Mouse (Mus musculus) forebrain, embryonic 15.5 days (tissue): ENCODE measurements around the gene Myo1h. TPM values are rescaled to one million over a fixed set of nuclear protein-coding genes. Genes with fewer than 3 reads are reported as not detected.

Experiments used
- ATAC-seq: fragments of 200-750 bp; cut with Nextera tagmentation; replicated peaks from 2 replicates; pipeline ENCODE4 v1.8.0; 2017; ENCODE audit warnings: mild to moderate bottlenecking, moderate TSS enrichment, moderate library complexity
- H3K27ac ChIP-seq: fragments of 300-500 bp; sonication (generic); replicated peaks from 2 replicates; pipeline ENCODE4 v1.5.1; 2015; ENCODE audit warnings: mild to moderate bottlenecking, inconsistent platforms
- H3K27me3 ChIP-seq: fragments of 300-500 bp; sonication (generic); 2 replicates; pipeline ENCODE4 v1.6.1; 2015; ENCODE audit warnings: inconsistent platforms
- H3K36me3 ChIP-seq: fragments of 300-500 bp; sonication (generic); 2 replicates; pipeline ENCODE4 v1.6.1; 2015; ENCODE audit warnings: mild to moderate bottlenecking, inconsistent platforms
- H3K4me1 ChIP-seq: fragments of 300-500 bp; sonication (generic); 2 replicates; pipeline ENCODE4 v1.6.1; 2015; ENCODE audit warnings: inconsistent platforms
- H3K4me2 ChIP-seq: fragments of 300-500 bp; sonication (generic); replicated peaks from 2 replicates; pipeline ENCODE4 v1.6.1; 2015; ENCODE audit warnings: mild to moderate bottlenecking, inconsistent platforms
- H3K4me3 ChIP-seq: fragments of 300-500 bp; sonication (generic); 2 replicates; pipeline ENCODE4 v1.5.1; 2015; ENCODE audit warnings: mild to moderate bottlenecking, inconsistent platforms
- H3K9ac ChIP-seq: fragments of 300-500 bp; sonication (generic); replicated peaks from 2 replicates; pipeline ENCODE4 v1.6.1; 2015; ENCODE audit warnings: mild to moderate bottlenecking, inconsistent platforms
- H3K9me3 ChIP-seq: fragments of 300-500 bp; sonication (generic); 2 replicates; pipeline ENCODE4 v1.6.1; 2016; ENCODE audit warnings: inconsistent platforms
- WGBS: fragments of 180-500 bp; shearing (Covaris S2); methylation state at CpG from one replicate; pipeline ENCODE4 v1.1.7; 2015; ENCODE audit warnings: mixed read lengths; 5-methylcytosine and 5-hydroxymethylcytosine counted together
- polyA plus RNA-seq: library from polyadenylated mRNA; unstranded; fragments of >200 nt; fragmentation: Nextera tagmentation; extraction: Ambion mirVana; gene quantifications from 2 replicates; pipeline ENCODE4 v1.2.1, GENCODE M21; 2015

Gene Myo1h
- polyA plus RNA-seq, 1 experiment from 2014 or later, result 0.57 TPM

GRCm38 (mm10) chr5:114368803-114369496 is 80.0 kb downstream of the Myo1h start:
- Histone ChIP-seq H3K9me3 (no peaks in the 10 kb centered on the region), H3K9ac (no peak overlapping the region), H3K36me3 (peaks cover 88% of the 10 kb centered on the region), H3K4me1 (0 out of 2 replicates have a peak, but pooled peaks cover 10% of the 10 kb centered on the region), H3K27ac (no peak overlapping the region), H3K4me3 (no peak overlapping the region), H3K27me3 (no peaks in the 10 kb centered on the region), H3K4me2 (no peak overlapping the region)
- ATAC-seq, result no peak
- 85% methylated on average over 16 of the region's 16 CpGs for WGBS

DNA sequence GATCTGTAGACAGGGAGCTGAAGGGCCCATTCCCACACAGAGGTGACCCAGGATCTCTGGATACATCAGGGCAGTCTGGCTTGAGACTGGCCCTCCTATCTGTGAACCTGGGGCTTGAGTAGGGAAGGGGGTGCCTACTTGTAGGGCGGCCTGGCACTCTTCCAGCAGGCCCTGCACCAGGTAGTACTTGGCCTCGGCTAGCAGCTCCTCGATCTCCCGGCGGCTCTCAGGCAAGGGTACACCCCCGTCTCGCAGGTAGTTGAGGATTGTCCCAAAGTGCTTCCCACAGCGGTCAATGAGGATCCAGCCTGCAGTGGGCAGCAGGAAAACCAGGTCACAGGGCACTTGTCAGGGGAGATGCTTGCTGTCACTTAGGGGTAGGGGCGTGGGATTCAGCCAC is 81.0 kb downstream of the Myo1h start:
- no peak for ATAC-seq
- Histone ChIP-seq H3K4me2 (no peak overlapping the region), H3K9me3 (no peaks in the 10 kb centered on the region), H3K4me1 (0 out of 2 replicates have a peak, but pooled peaks cover 10% of the 10 kb centered on the region), H3K27me3 (no peaks in the 10 kb centered on the region), H3K36me3 (peaks cover 83% of the 10 kb centered on the region), H3K4me3 (no peak overlapping the region), H3K9ac (no peak overlapping the region), H3K27ac (no peak overlapping the region; the same call in 1 of the 2 replicates)
- WGBS, result 88% methylated on average over 9 of the region's 9 CpGs

GRCm38 (mm10) chr5:114370371-114370776 is 81.4 kb downstream of the Myo1h start:
- Histone ChIP-seq H3K4me1 (0 out of 2 replicates have a peak, but pooled peaks cover 10% of the 10 kb centered on the region), H3K36me3 (peaks cover 79% of the 10 kb centered on the region), H3K27me3 (no peaks in the 10 kb centered on the region), H3K4me3 (no peak overlapping the region), H3K9ac (no peak overlapping the region), H3K4me2 (no peak overlapping the region), H3K9me3 (no peaks in the 10 kb centered on the region), H3K27ac (peak overlapping the region; percentile 43; the same call in 1 of the 2 replicates)
- ATAC-seq, result no peak
- WGBS, result 79% methylated on average over 9 of the region's 9 CpGs

DNA sequence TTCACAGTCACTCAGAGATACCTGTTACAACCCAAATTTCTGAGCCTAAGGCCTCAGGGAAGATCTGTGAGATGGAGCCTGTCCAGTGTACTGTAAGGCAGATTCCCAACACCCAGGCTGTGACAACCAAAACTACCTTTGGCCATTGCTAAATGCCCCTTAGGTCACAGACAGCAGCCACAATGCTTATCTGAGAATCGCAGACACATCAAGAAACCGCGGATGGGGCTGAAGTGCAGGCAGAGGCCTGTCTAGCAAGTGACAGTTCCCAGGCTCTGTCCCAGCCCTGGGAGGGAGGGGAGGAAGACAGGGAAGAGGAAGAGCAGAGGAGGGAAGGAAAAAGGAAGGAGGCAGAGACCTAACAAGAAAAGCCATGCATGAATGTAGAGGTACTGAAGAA is 82.4 kb downstream of the Myo1h start:
- no peak for ATAC-seq
- 75% methylated on average over 3 of the region's 3 CpGs for WGBS
- no peaks in the 10 kb centered on the region for H3K27me3 ChIP-seq
- H3K4me2 ChIP-seq, result no peak overlapping the region
- H3K4me1 ChIP-seq, result 0 out of 2 replicates have a peak, but pooled peaks cover 10% of the 10 kb centered on the region
- no peak overlapping the region for H3K4me3 ChIP-seq
- no peak overlapping the region for H3K27ac ChIP-seq
- H3K36me3 ChIP-seq, result peaks cover 73% of the 10 kb centered on the region
- H3K9me3 ChIP-seq, result no peaks in the 10 kb centered on the region
- no peak overlapping the region for H3K9ac ChIP-seq

- no peak overlapping the region for H3K4me2 ChIP-seq
- H3K36me3 ChIP-seq, result peaks cover 67% of the 10 kb centered on the region
- H3K27ac ChIP-seq, result no peak overlapping the region
- H3K9ac ChIP-seq, result no peak overlapping the region
- H3K4me3 ChIP-seq, result no peak overlapping the region
- no peak for ATAC-seq
- no peaks in the 10 kb centered on the region for H3K27me3 ChIP-seq
- H3K4me1 ChIP-seq, result peaks cover 10% of the 10 kb centered on the region; the same call in 1 of the 2 replicates
- WGBS, result 83% methylated on average over 25 of the region's 25 CpGs
- H3K9me3 ChIP-seq, result no peaks in the 10 kb centered on the region
Observed at GRCm38 (mm10) chr5:114371731-114372473, 82.9 kb downstream of the Myo1h start.

GRCm38 (mm10) chr5:114372565-114372964 is 83.6 kb downstream of the Myo1h start:
- Histone ChIP-seq H3K9ac (no peak overlapping the region), H3K36me3 (peaks cover 60% of the 10 kb centered on the region), H3K27ac (no peak overlapping the region), H3K9me3 (no peaks in the 10 kb centered on the region), H3K4me2 (no peak overlapping the region), H3K27me3 (no peaks in the 10 kb centered on the region), H3K4me1 (peaks cover 17% of the 10 kb centered on the region), H3K4me3 (no peak overlapping the region)
- no peak for ATAC-seq
- WGBS, result 39% methylated on average over 11 of the region's 11 CpGs

- Histone ChIP-seq H3K9ac (no peak overlapping the region), H3K27me3 (no peaks in the 10 kb centered on the region), H3K4me3 (no peak overlapping the region), H3K27ac (no peak overlapping the region), H3K36me3 (peaks cover 54% of the 10 kb centered on the region), H3K9me3 (no peaks in the 10 kb centered on the region), H3K4me1 (peaks cover 22% of the 10 kb centered on the region), H3K4me2 (no peak overlapping the region)
- no peak for ATAC-seq
- WGBS, result 61% methylated on average over 11 of the region's 11 CpGs
Observed at GRCm38 (mm10) chr5:114373174-114373573, 84.2 kb downstream of the Myo1h start.

- H3K27ac ChIP-seq, result no peak overlapping the region
Observed at GRCm38 (mm10) chr5:114373581-114373980, 84.6 kb downstream of the Myo1h start.

GRCm38 (mm10) chr5:114374409-114375213 is 85.6 kb downstream of the Myo1h start:
- Histone ChIP-seq H3K36me3 (peaks cover 42% of the 10 kb centered on the region), H3K27ac (no peak overlapping the region), H3K4me3 (no peak overlapping the region), H3K9ac (no peak overlapping the region), H3K9me3 (no peaks in the 10 kb centered on the region), H3K4me2 (no peak overlapping the region), H3K27me3 (no peaks in the 10 kb centered on the region), H3K4me1 (peaks cover 37% of the 10 kb centered on the region)
- WGBS, result 91% methylated on average over 23 of the region's 23 CpGs
- no peak for ATAC-seq

More at GRCm38 (mm10) chr5:114373581-114373980, 84.6 kb downstream of the Myo1h start:
- no peak for ATAC-seq
- Histone ChIP-seq H3K4me1 (peaks cover 26% of the 10 kb centered on the region), H3K27me3 (no peaks in the 10 kb centered on the region), H3K4me2 (no peak overlapping the region), H3K9me3 (no peaks in the 10 kb centered on the region), H3K36me3 (peaks cover 51% of the 10 kb centered on the region), H3K9ac (no peak overlapping the region), H3K4me3 (no peak overlapping the region)
- WGBS, result 90% methylated on average over 9 of the region's 9 CpGs

GRCm38 (mm10) chr5:114378177-114378920 is 89.4 kb downstream of the Myo1h start:
- no peaks in the 10 kb centered on the region for H3K9me3 ChIP-seq
- H3K4me1 ChIP-seq, result peaks cover 45% of the 10 kb centered on the region
- 74% methylated on average over 10 of the region's 10 CpGs for WGBS
- H3K27ac ChIP-seq, result 0 out of 2 replicates have a peak overlapping the region, but pooled peaks have one; percentile 11
- H3K27me3 ChIP-seq, result no peaks in the 10 kb centered on the region
- peak overlapping the region; percentile 89 for H3K4me2 ChIP-seq
- no peak for ATAC-seq
- H3K9ac ChIP-seq, result 0 out of 2 replicates have a peak overlapping the region, but pooled peaks have one; percentile 84
- peaks cover 13% of the 10 kb centered on the region for H3K36me3 ChIP-seq
- peak overlapping the region; percentile 64 for H3K4me3 ChIP-seq

DNA sequence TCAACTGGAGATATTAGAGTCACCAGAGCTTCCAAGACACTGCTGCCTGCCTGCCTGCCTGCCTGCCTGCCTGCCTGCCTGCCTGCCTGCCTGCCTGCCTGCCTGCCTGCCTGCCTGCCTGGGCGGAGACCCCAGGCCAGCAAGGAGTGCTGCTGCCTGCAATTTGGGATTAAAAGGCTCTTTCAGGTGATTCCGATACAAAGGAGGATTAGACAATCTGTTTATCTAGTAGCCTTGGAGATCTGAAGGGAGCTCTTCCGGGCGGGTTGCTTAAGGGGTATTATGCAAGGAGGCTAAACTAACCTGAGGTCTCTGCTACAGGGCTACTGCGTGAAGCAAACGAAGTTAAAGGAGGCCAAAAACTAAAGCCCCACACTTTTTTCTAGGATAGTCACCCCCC is 90.0 kb downstream of the Myo1h start:
- WGBS, result 31% methylated on average over 6 of the region's 6 CpGs
- H3K27me3 ChIP-seq, result no peaks in the 10 kb centered on the region
- 0 out of 2 replicates have a peak overlapping the region, but pooled peaks have one; percentile 91 for H3K27ac ChIP-seq
- ATAC-seq, result no peak
- H3K9me3 ChIP-seq, result no peaks in the 10 kb centered on the region
- peak overlapping the region; percentile 84 for H3K9ac ChIP-seq
- H3K4me1 ChIP-seq, result peaks cover 43% of the 10 kb centered on the region
- H3K4me2 ChIP-seq, result peak overlapping the region; percentile 89
- peak overlapping the region; percentile 64 for H3K4me3 ChIP-seq
- peaks cover 7% of the 10 kb centered on the region; the same call in 1 of the 2 replicates for H3K36me3 ChIP-seq
